Mouse (Mus musculus) testis, adult 2 months (tissue): ENCODE measurements around the gene Sirt7.

Experiments used
- CTCF ChIP-seq: fragments of 200-500 bp; IDR thresholded peaks from 2 replicates; pipeline ENCODE4 v1.5.1; 2012; ENCODE audit warnings: low read depth, mild to moderate bottlenecking, inconsistent platforms, low read length, moderate library complexity; ENCODE audit not compliant: control insufficient read depth, insufficient read depth, insufficient replicate concordance
- POLR2A ChIP-seq: fragments of 200-500 bp; IDR thresholded peaks from 2 replicates; pipeline ENCODE4 v1.6.1; 2012; ENCODE audit warnings: low read depth, mild to moderate bottlenecking, inconsistent platforms, low read length, moderate library complexity; ENCODE audit not compliant: control insufficient read depth

- no peak for TF ChIP-seq CTCF
- TF ChIP-seq POLR2A: no peak
These were observed 52.7 kb downstream of the Sirt7 start for GRCm38 (mm10) chr11:120572417-120572751.
